Mouse (Mus musculus): ENCODE results near the gene Kcna10.

Kcna10 gene

GRCm38 (mm10) chr3:107239607-107240006 lies 56.8 kb downstream of the Kcna10 start, which contains the start of gene Prok1:
TSS of gene Prok1 (minus strand) at chr3:107239707.
- in situ Hi-C loops (cut with MboI, MseI): loop anchor here (5.0 kb wide), 1 partner anchor 223 kb away; no protein-coding TSS in a partner anchor

- in situ Hi-C loops (cut with MboI, MseI): no loop called here
These were observed 58.7 kb downstream of the Kcna10 start for GRCm38 (mm10) chr3:107241389-107242094.
